Mouse (Mus musculus) CH12.LX (cell line): ENCODE data around the gene Atxn7. TPM values are rescaled to one million over a fixed set of nuclear protein-coding genes. Genes with fewer than 3 reads are reported as not detected.
"Not testable (repeated sequence)": the region's sequence is repeated elsewhere in the genome, so short reads cannot be mapped to it uniquely, and the experiment has no call there.

Experiments
- DNase-seq: peaks from one replicate; pipeline ENCODE4 v3.0.0-alpha.2; 2013; ENCODE audit errors: extremely low read depth
- H3K27ac ChIP-seq: 2 replicates; pipeline ENCODE4 v1.5.1; 2012; ENCODE audit warnings: low read depth, mild to moderate bottlenecking, control low read depth, moderate library complexity; ENCODE audit not compliant: insufficient read depth
- H3K27me3 ChIP-seq: replicated peaks from 2 replicates; pipeline ENCODE3; 2012; ENCODE audit warnings: inconsistent platforms
- H3K36me3 ChIP-seq, 2 experiments: replicated peaks in 1 of 2; 2 replicates each; pipeline versions ENCODE3 to v1.6.1; 2012; ENCODE audit warnings: inconsistent platforms in 1 of 2, low read length in 1 of 2, mild to moderate bottlenecking in 1 of 2, mixed read lengths in 1 of 2, moderate library complexity in 1 of 2; ENCODE audit not compliant: control insufficient read depth in 1 of 2, insufficient read depth in 1 of 2
- H3K4me1 ChIP-seq, 2 experiments: 2 replicates each; pipeline ENCODE4 v1.6.1; 2012; ENCODE audit warnings: inconsistent platforms in 1 of 2, moderate library complexity in 1 of 2; ENCODE audit not compliant: insufficient read depth in 2 of 2, control insufficient read depth in 1 of 2
- H3K4me2 ChIP-seq: 2 replicates; pipeline ENCODE4 v1.6.1; 2012; ENCODE audit warnings: low read depth, mild to moderate bottlenecking, control low read depth; ENCODE audit not compliant: poor library complexity, insufficient read depth, severe bottlenecking
- H3K4me3 ChIP-seq, 3 experiments: fragments of 150-350 bp in 1 of 3; sonication (generic) in 1 of 3; replicated peaks in 1 of 3; 2 replicates each; pipeline versions ENCODE3 to v1.5.1; 2011 to 2012; ENCODE audit warnings: low read depth in 2 of 3, low read length in 2 of 3, mild to moderate bottlenecking in 2 of 3, moderate library complexity in 2 of 3, control low read depth in 1 of 3, improper control_type of control experiment in 1 of 3, inconsistent platforms in 1 of 3, mixed read lengths in 1 of 3; ENCODE audit not compliant: poor library complexity in 1 of 3
- H3K79me2 ChIP-seq: replicated peaks from 2 replicates; pipeline ENCODE4 v1.6.1; 2012; ENCODE audit warnings: mild to moderate bottlenecking, moderate library complexity; ENCODE audit not compliant: control insufficient read depth, poor library complexity, insufficient read depth, severe bottlenecking; ENCODE audit errors: extremely low read depth
- H3K9ac ChIP-seq: 2 replicates; pipeline ENCODE4 v1.6.1; 2012; ENCODE audit warnings: low read depth, mild to moderate bottlenecking, control low read depth, moderate library complexity; ENCODE audit not compliant: insufficient read depth
- H3K9me3 ChIP-seq: replicated peaks from 2 replicates; pipeline ENCODE3; 2012; ENCODE audit warnings: low read length, inconsistent platforms, mixed read lengths
- CTCF ChIP-seq, 2 experiments: IDR thresholded peaks in 1 of 2; conservative IDR thresholded peaks in 1 of 2; 2 replicates each; pipeline ENCODE4 v1.5.1; 2011 to 2012; ENCODE audit warnings: low read depth in 2 of 2, low read length in 2 of 2, improper control_type of control experiment in 1 of 2, inconsistent platforms in 1 of 2, mild to moderate bottlenecking in 1 of 2, moderate library complexity in 1 of 2
- ELF1 ChIP-seq: IDR thresholded peaks from 2 replicates; pipeline ENCODE4 v1.6.1; 2014; ENCODE audit warnings: low read depth, mild to moderate bottlenecking, inconsistent platforms, low read length, improper control_type of control experiment
- HCFC1 ChIP-seq: IDR thresholded peaks from 2 replicates; pipeline ENCODE4 v1.6.1; 2012; ENCODE audit warnings: low read depth, mild to moderate bottlenecking, inconsistent platforms, low read length, improper control_type of control experiment
- IRF4 ChIP-seq: IDR thresholded peaks from 2 replicates; pipeline ENCODE4 v1.6.1; 2014; ENCODE audit warnings: low read depth, mild to moderate bottlenecking, inconsistent platforms, low read length, improper control_type of control experiment
- JUN ChIP-seq: IDR thresholded peaks from 2 replicates; pipeline ENCODE4 v1.6.1; 2011; ENCODE audit warnings: low read depth, mild to moderate bottlenecking, low read length, improper control_type of control experiment, moderate library complexity; ENCODE audit not compliant: insufficient read depth
- MAFK ChIP-seq: IDR thresholded peaks from 2 replicates; pipeline ENCODE4 v1.6.1; 2011; ENCODE audit warnings: low read length, improper control_type of control experiment; ENCODE audit not compliant: insufficient replicate concordance
- MEF2A ChIP-seq: IDR thresholded peaks from 2 replicates; pipeline ENCODE4 v1.6.1; 2014; ENCODE audit warnings: low read depth, mild to moderate bottlenecking, inconsistent platforms, low read length, improper control_type of control experiment, borderline replicate concordance
- NRF1 ChIP-seq: IDR thresholded peaks from 2 replicates; pipeline ENCODE4 v1.6.1; 2014; ENCODE audit warnings: low read depth, mild to moderate bottlenecking, inconsistent platforms, low read length, improper control_type of control experiment, moderate library complexity
- PAX5 ChIP-seq: IDR thresholded peaks from 2 replicates; pipeline ENCODE4 v1.6.1; 2012; ENCODE audit warnings: low read length, inconsistent platforms, mixed read lengths
- RAD21 ChIP-seq: IDR thresholded peaks from 2 replicates; pipeline ENCODE4 v1.6.1; 2011; ENCODE audit warnings: low read depth, mild to moderate bottlenecking, low read length, improper control_type of control experiment, moderate library complexity
- RCOR1 ChIP-seq: conservative IDR thresholded peaks from 2 replicates; pipeline ENCODE4 v1.6.1; 2012; ENCODE audit warnings: low read depth, mild to moderate bottlenecking, inconsistent platforms, low read length, improper control_type of control experiment
- SIN3A ChIP-seq: IDR thresholded peaks from 2 replicates; pipeline ENCODE4 v1.6.1; 2012; ENCODE audit warnings: low read length, improper control_type of control experiment, inconsistent platforms
- SMC3 ChIP-seq: IDR thresholded peaks from 2 replicates; pipeline ENCODE4 v1.6.1; 2011; ENCODE audit warnings: low read depth, low read length, improper control_type of control experiment
- TCF12 ChIP-seq: IDR thresholded peaks from 2 replicates; pipeline ENCODE4 v1.6.1; 2014; ENCODE audit warnings: low read depth, mild to moderate bottlenecking, inconsistent platforms, low read length, improper control_type of control experiment
- UBTF ChIP-seq: IDR thresholded peaks from 2 replicates; pipeline ENCODE4 v1.6.1; 2012; ENCODE audit warnings: low read depth, mild to moderate bottlenecking, inconsistent platforms, low read length, improper control_type of control experiment, moderate library complexity
- USF1 ChIP-seq: IDR thresholded peaks from 2 replicates; pipeline ENCODE4 v1.6.1; 2014; ENCODE audit warnings: low read depth, mild to moderate bottlenecking, inconsistent platforms, low read length, improper control_type of control experiment
- USF2 ChIP-seq: conservative IDR thresholded peaks from 2 replicates; pipeline ENCODE4 v1.6.1; 2011; ENCODE audit warnings: low read depth, low read length, improper control_type of control experiment
- ZMIZ1 ChIP-seq: IDR thresholded peaks from 2 replicates; pipeline ENCODE4 v1.6.1; 2012; ENCODE audit warnings: low read depth, mild to moderate bottlenecking, inconsistent platforms, low read length, improper control_type of control experiment
- ZNF384 ChIP-seq: IDR thresholded peaks from 2 replicates; pipeline ENCODE4 v1.6.1; 2012; ENCODE audit warnings: low read depth, low read length, improper control_type of control experiment, inconsistent platforms
- dilution Hi-C: fragments of 300-500 bp; cut with MboI; formaldehyde crosslinking; loops from 2 replicates; pipeline ENCODE4 v1.14.3; 2020; ENCODE audit warnings: low sequenced_read_pairs; ENCODE audit not compliant: extremely low pct_unique_long_range_greater_than_20kb, extremely low pct_ligation_motif_present
- in situ Hi-C: fragments of 300-500 bp; cut with MboI; formaldehyde crosslinking; loops from 3 replicates; pipeline ENCODE4 v1.14.3; 2019; ENCODE audit warnings: low sequenced_read_pairs, low pct_ligation_motif_present, low pct_unique_long_range_greater_than_20kb, mixed read lengths
- polyA plus RNA-seq: library from polyadenylated mRNA; unstranded; fragments of >175 nt; gene quantifications from 2 replicates; pipeline ENCODE4 v1.2.1, GENCODE M21; 2012; ENCODE audit warnings: low read depth; ENCODE audit not compliant: insufficient read length
- total RNA-seq, 2 experiments: library from RNA; depleted of rRNA; stranded (reverse); fragments of 300-350 nt in 1 of 2; fragments of >200 nt in 1 of 2; gene quantifications; 2 replicates each; pipeline ENCODE4 v1.2.3; 2012 to 2014

Atxn7 gene
- total and polyA plus RNA-seq, 3 experiments: 2.1 to 6.6 (median 2.3) TPM

DNA sequence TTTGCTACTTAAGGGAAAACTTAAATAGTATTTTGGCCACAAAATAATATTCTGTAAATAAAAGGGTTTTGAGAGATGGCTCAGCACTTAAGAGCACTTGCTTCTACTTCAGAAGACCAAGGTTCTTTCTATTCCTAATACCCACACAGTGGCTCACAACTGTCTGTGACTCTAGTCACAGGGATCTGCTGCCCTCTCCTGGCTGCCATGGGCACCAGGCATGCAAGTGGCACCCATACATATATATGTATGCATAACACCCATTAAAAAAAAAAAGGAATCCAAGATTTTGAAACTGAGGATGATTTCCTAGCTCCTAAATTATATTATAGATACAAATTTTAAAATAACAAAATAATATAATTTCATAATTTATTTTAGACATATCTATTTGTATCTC lies 10.8 kb upstream of the Atxn7 start:
- peaks cover 23 to 68% of the 10 kb centered on the region in 2 experiments for H3K36me3 ChIP-seq
- in situ Hi-C loops: no loop called here

DNA sequence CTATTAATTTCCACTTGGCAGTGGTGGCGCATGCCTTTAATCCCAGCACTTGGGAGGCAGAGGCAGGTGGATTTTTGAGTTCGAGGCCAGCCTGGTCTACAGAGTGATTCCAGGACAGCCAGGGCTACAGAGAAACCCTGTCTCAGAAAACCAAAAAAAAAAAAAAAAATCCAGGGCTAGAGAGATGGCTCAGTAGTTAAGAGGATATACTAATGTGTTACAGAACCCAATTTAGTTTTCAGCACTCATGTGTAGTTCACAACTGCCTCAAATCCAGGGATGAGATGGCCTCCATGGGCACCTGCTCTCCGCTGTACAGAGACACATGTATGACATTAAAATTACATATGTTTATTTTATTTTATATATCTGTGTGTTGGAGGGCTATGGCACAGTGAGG lies 9.1 kb upstream of the Atxn7 start:
- H3K4me2 ChIP-seq, H3K4me1 ChIP-seq, dilution Hi-C loops, H3K9ac ChIP-seq, H3K9me3 ChIP-seq, H3K27ac ChIP-seq, in situ Hi-C loops, H3K79me2 ChIP-seq, H3K27me3 ChIP-seq, H3K4me3 ChIP-seq, DNase-seq: not testable (repeated sequence)
- peaks cover 30 to 74% of the 10 kb centered on the region in 2 experiments for H3K36me3 ChIP-seq

More for the DNA sequence above, 10.8 kb upstream of the Atxn7 start:
- Histone ChIP-seq H3K4me1 (no peaks in the 10 kb centered on the region), H3K27ac (no peak overlapping the region), H3K27me3 (no peaks in the 10 kb centered on the region)
- TF ChIP-seq ZMIZ1 (no peak), ELF1 (no peak), USF1 (no peak), RAD21 (peak; percentile 40), MAFK (no peak), MEF2A (no peak), PAX5 (no peak), RCOR1 (no peak), SMC3 (peak; percentile 38), TCF12 (no peak), JUN (no peak), CTCF (conservative IDR thresholded peaks at IDR 0.05 in 1 of 2, IDR thresholded peaks at IDR 0.05 in 1 of 2; ENCODE audit: low read depth in 2 of 2, low read length in 2 of 2) (peak; percentile 30 to 67; a peak in 3 of 4 replicates), ZNF384 (peak; percentile 62)
- TF ChIP-seq, all 38 proteins: peak for 4
- Histone ChIP-seq H3K9me3 (no peaks in the 10 kb centered on the region), H3K79me2 (no peaks in the 10 kb centered on the region), H3K4me3 (no peak overlapping the region), H3K4me2 (no peak overlapping the region), H3K9ac (no peak overlapping the region)
- DNase-seq: peak; percentile 43
- dilution Hi-C loops: no loop called here

GRCm38 (mm10) chr14:13960079-13960478 lies 1.2 kb upstream of the Atxn7 start:
- Histone ChIP-seq H3K4me3 (peak overlapping the region; percentile 73 to 90 (median 85)), H3K27me3 (no peaks in the 10 kb centered on the region), H3K4me1 (peaks cover 3 to 22% of the 10 kb centered on the region in 2 experiments; a peak in 3 of 4 replicates), H3K9me3 (no peaks in the 10 kb centered on the region), H3K4me2 (peak overlapping the region; percentile 84), H3K79me2 (peaks cover 33% of the 10 kb centered on the region), H3K9ac (peak overlapping the region; percentile 96), H3K27ac (no peak overlapping the region), H3K36me3 (peaks cover 8 to 28% of the 10 kb centered on the region in 2 experiments)
- DNase-seq: peak; percentile 54
- in situ Hi-C loops: no loop called here
- TF ChIP-seq USF2 (no peak), NRF1 (peak; percentile 72), UBTF (no peak), RCOR1 (peak; percentile 17; the same call in 1 of the 2 replicates), MEF2A (no peak), SIN3A (0 out of 2 replicates have a peak, but pooled peaks have one; percentile 45), HCFC1 (0 out of 2 replicates have a peak, but pooled peaks have one; percentile 7), CTCF (conservative IDR thresholded peaks at IDR 0.05 in 1 of 2, IDR thresholded peaks at IDR 0.05 in 1 of 2; ENCODE audit: low read depth in 2 of 2, low read length in 2 of 2) (no peak), TCF12 (0 out of 2 replicates have a peak, but pooled peaks have one; percentile 27), IRF4 (no peak)
- dilution Hi-C loops: no loop called here
